Mouse (Mus musculus) liver, postnatal 0 days (tissue): ENCODE measurements at regions not wholly inside any gene's neighbourhood (a gene's known extent, or its start where the extent isn't known, plus 50 kb on each side); places are given as distances from the start of the nearest gene placed in this dataset.

Experiments used
- ATAC-seq: fragments of 200-750 bp; cut with Nextera tagmentation; 2 replicates; pipeline ENCODE4 v1.8.0; 2017; ENCODE audit warnings: mild to moderate bottlenecking, moderate library complexity
- DNase-seq: peaks from one replicate; pipeline ENCODE4 v3.0.0-alpha.2; 2016
- H3K27ac ChIP-seq: fragments of 300-500 bp; sonication (generic); 2 replicates; pipeline ENCODE4 v1.5.1; 2014; ENCODE audit warnings: antibody characterized with exemption, moderate library complexity, mild to moderate bottlenecking, low read depth
- H3K27me3 ChIP-seq: fragments of 300-500 bp; sonication (generic); 2 replicates; pipeline ENCODE4 v1.6.1; 2014; ENCODE audit warnings: low read length, control low read depth, mixed read lengths; ENCODE audit not compliant: insufficient read depth
- H3K36me3 ChIP-seq: fragments of 300-500 bp; sonication (generic); replicated peaks from 2 replicates; pipeline ENCODE4 v1.6.1; 2014; ENCODE audit warnings: mild to moderate bottlenecking, control low read depth, low read length, moderate library complexity, mixed read lengths; ENCODE audit not compliant: insufficient read depth
- H3K4me1 ChIP-seq: fragments of 300-500 bp; sonication (generic); 2 replicates; pipeline ENCODE4 v1.6.1; 2014; ENCODE audit warnings: antibody characterized with exemption, mild to moderate bottlenecking, control low read depth; ENCODE audit not compliant: insufficient read depth
- H3K4me2 ChIP-seq: fragments of 300-500 bp; sonication (generic); 2 replicates; pipeline ENCODE4 v1.6.1; 2014; ENCODE audit warnings: low read depth, mild to moderate bottlenecking, low read length, moderate library complexity, mixed read lengths
- H3K4me3 ChIP-seq: fragments of 300-500 bp; sonication (generic); 2 replicates; pipeline ENCODE4 v1.5.1; 2014; ENCODE audit warnings: low read depth, low read length
- H3K9ac ChIP-seq: fragments of 300-500 bp; sonication (generic); replicated peaks from 2 replicates; pipeline ENCODE4 v1.6.1; 2014; ENCODE audit warnings: mild to moderate bottlenecking, moderate library complexity
- H3K9me3 ChIP-seq: fragments of 300-500 bp; sonication (generic); 2 replicates; pipeline ENCODE4 v1.6.1; 2016; ENCODE audit warnings: mild to moderate bottlenecking, control low read depth, low read length, mixed read lengths
- CTCF ChIP-seq: sonication (generic); IDR thresholded peaks from 2 replicates; pipeline ENCODE4 v1.5.1; 2016; ENCODE audit warnings: antibody characterized with exemption, low read depth
- EP300 ChIP-seq: IDR thresholded peaks from 2 replicates; pipeline ENCODE4 v1.6.1; 2016; ENCODE audit warnings: antibody characterized with exemption, low read depth, mild to moderate bottlenecking
- whole genome bisulfite sequencing: fragments of 180-500 bp; shearing (Covaris S2); extraction: QIAGEN DNeasy Blood & Tissue Kit; methylation state at CpG from one replicate; pipeline ENCODE4 v1.1.7; 2014; ENCODE audit not compliant: insufficient replicate concordance; 5-methylcytosine and 5-hydroxymethylcytosine counted together

GRCm38 (mm10) chr6:133963264-133963663 is 72.2 kb upstream of the Etv6 start:
- no peak overlapping the region for H3K9ac ChIP-seq
- TF ChIP-seq CTCF (no peak), EP300 (no peak)
- H3K27me3 ChIP-seq = no peaks in the 10 kb centered on the region
- no peak overlapping the region for H3K4me3 ChIP-seq
- no peak overlapping the region for H3K4me2 ChIP-seq
- 79% methylated on average over 6 of the region's 6 CpGs for WGBS
- H3K27ac ChIP-seq = no peak overlapping the region
- no peaks in the 10 kb centered on the region for H3K36me3 ChIP-seq
- no peak for DNase-seq
- H3K4me1 ChIP-seq = no peaks in the 10 kb centered on the region
- H3K9me3 ChIP-seq = no peaks in the 10 kb centered on the region
- ATAC-seq = no peak

GRCm38 (mm10) chr6:133967286-133967685 is 68.2 kb upstream of the Etv6 start:
- ATAC-seq (no peak), DNase-seq (no peak)
- no peaks in the 10 kb centered on the region for H3K4me1 ChIP-seq
- 65% methylated on average over 3 of the region's 3 CpGs for WGBS
- no peaks in the 10 kb centered on the region for H3K36me3 ChIP-seq
- TF ChIP-seq EP300 (no peak), CTCF (no peak)
- H3K9me3 ChIP-seq = no peaks in the 10 kb centered on the region
- H3K27me3 ChIP-seq = no peaks in the 10 kb centered on the region
- H3K4me2 ChIP-seq = no peak overlapping the region
- H3K27ac ChIP-seq = no peak overlapping the region
- H3K9ac ChIP-seq = no peak overlapping the region
- no peak overlapping the region for H3K4me3 ChIP-seq

GRCm38 (mm10) chr6:133972054-133972705 is 63.3 kb upstream of the Etv6 start:
- Histone ChIP-seq H3K4me3 (no peak overlapping the region), H3K9ac (no peak overlapping the region), H3K9me3 (no peaks in the 10 kb centered on the region), H3K27me3 (no peaks in the 10 kb centered on the region), H3K4me1 (peaks cover 3% of the 10 kb centered on the region; the same call in 1 of the 2 replicates), H3K27ac (no peak overlapping the region), H3K36me3 (no peaks in the 10 kb centered on the region), H3K4me2 (no peak overlapping the region)
- ATAC-seq = no peak
- TF ChIP-seq EP300 (no peak), CTCF (no peak)
- no peak for DNase-seq
- WGBS = 75% methylated on average over 6 of the region's 6 CpGs

- H3K9me3 ChIP-seq = no peaks in the 10 kb centered on the region
- no peak for TF ChIP-seq CTCF
- TF ChIP-seq EP300 = no peak
- DNase-seq = no peak
- peaks cover 3% of the 10 kb centered on the region; the same call in 1 of the 2 replicates for H3K4me1 ChIP-seq
- H3K36me3 ChIP-seq = no peaks in the 10 kb centered on the region
- 68% methylated on average over 7 of the region's 7 CpGs for WGBS
- no peak for ATAC-seq
- H3K4me3 ChIP-seq = no peak overlapping the region
- no peaks in the 10 kb centered on the region for H3K27me3 ChIP-seq
- no peak overlapping the region for H3K27ac ChIP-seq
- H3K9ac ChIP-seq = no peak overlapping the region
- no peak overlapping the region for H3K4me2 ChIP-seq
These were observed 62.2 kb upstream of the Etv6 start for GRCm38 (mm10) chr6:133973205-133973838.

GRCm38 (mm10) chr6:133975951-133976350 is 59.5 kb upstream of the Etv6 start:
- H3K9me3 ChIP-seq = no peaks in the 10 kb centered on the region
- no peak overlapping the region for H3K4me2 ChIP-seq
- H3K27me3 ChIP-seq = no peaks in the 10 kb centered on the region
- 41% methylated on average over 1 of the region's 1 CpGs for WGBS
- ATAC-seq (no peak), DNase-seq (no peak)
- H3K4me1 ChIP-seq = peaks cover 3% of the 10 kb centered on the region; the same call in 1 of the 2 replicates
- H3K4me3 ChIP-seq = no peak overlapping the region
- no peak overlapping the region for H3K9ac ChIP-seq
- TF ChIP-seq EP300 (no peak), CTCF (no peak)
- H3K27ac ChIP-seq = no peak overlapping the region
- H3K36me3 ChIP-seq = no peaks in the 10 kb centered on the region

GRCm38 (mm10) chr6:133976854-133977253 is 58.6 kb upstream of the Etv6 start:
- Histone ChIP-seq H3K36me3 (no peaks in the 10 kb centered on the region), H3K4me3 (no peak overlapping the region), H3K27ac (no peak overlapping the region), H3K4me1 (peaks cover 3% of the 10 kb centered on the region; the same call in 1 of the 2 replicates), H3K4me2 (no peak overlapping the region), H3K9me3 (no peaks in the 10 kb centered on the region), H3K27me3 (no peaks in the 10 kb centered on the region), H3K9ac (no peak overlapping the region)
- ATAC-seq (no peak), DNase-seq (no peak)
- 65% methylated on average over 6 of the region's 6 CpGs for WGBS
- TF ChIP-seq CTCF (no peak), EP300 (no peak)
